Mouse (Mus musculus) heart, adult 8-10 months (tissue): Measurements from ENCODE around the gene Gm45837. TPM values are rescaled to one million over a fixed set of nuclear protein-coding genes. Genes with fewer than 3 reads are reported as not detected.
A peak's percentile ranks its signal among the peaks of the same experiment; 100 is the strongest.

Experiments used
- DNase-seq: peaks from one replicate; pipeline ENCODE4 v3.0.0; 2022; ENCODE audit warnings: low spot score
- total RNA-seq, 4 experiments: library from RNA; stranded (reverse); gene quantifications; 2 replicates each; pipeline ENCODE4 v1.2.4; 2022

Gm45837 gene
- total RNA-seq, 4 experiments from 2014 or later = 3.7 to 4.3 TPM; not detected in 2

GRCm38 (mm10) chr7:101391909-101392479 lies 18.7 kb upstream of the Gm45837 start:
- no peak for DNase-seq

GRCm38 (mm10) chr7:101393015-101393414 lies 17.7 kb upstream of the Gm45837 start:
- no peak for DNase-seq

GRCm38 (mm10) chr7:101393694-101394504 lies 16.8 kb upstream of the Gm45837 start:
- DNase-seq = peak; percentile 82

- no peak for DNase-seq
Measured at GRCm38 (mm10) chr7:101394569-101394968, 16.1 kb upstream of the Gm45837 start.

GRCm38 (mm10) chr7:101395471-101395870 lies 15.2 kb upstream of the Gm45837 start:
- no peak for DNase-seq

- DNase-seq = no peak
Measured at GRCm38 (mm10) chr7:101397175-101397574, 13.5 kb upstream of the Gm45837 start.

GRCm38 (mm10) chr7:101401510-101401909 lies 9.2 kb upstream of the Gm45837 start:
- no peak for DNase-seq

GRCm38 (mm10) chr7:101403831-101404230 lies 6.9 kb upstream of the Gm45837 start:
- no peak for DNase-seq

- peak; percentile 84 for DNase-seq
Measured at GRCm38 (mm10) chr7:101412796-101413195, 2.1 kb downstream of the Gm45837 start.

GRCm38 (mm10) chr7:101414209-101414608 lies 3.5 kb downstream of the Gm45837 start:
- DNase-seq = no peak

- no peak for DNase-seq
Measured at GRCm38 (mm10) chr7:101414661-101415511, 4.2 kb downstream of the Gm45837 start.

- DNase-seq = no peak
Measured at GRCm38 (mm10) chr7:101415512-101416100, 4.9 kb downstream of the Gm45837 start.

GRCm38 (mm10) chr7:101416391-101416790 lies 5.7 kb downstream of the Gm45837 start:
- no peak for DNase-seq

- no peak for DNase-seq
Measured at GRCm38 (mm10) chr7:101419013-101419770, 8.5 kb downstream of the Gm45837 start.

GRCm38 (mm10) chr7:101421529-101421928 lies 10.8 kb downstream of the Gm45837 start, which contains the start of gene Pde2a:
Pde2a (plus strand) TSS chr7:101421691.
- no peak for DNase-seq

GRCm38 (mm10) chr7:101422069-101422468 lies 11.4 kb downstream of the Gm45837 start:
- DNase-seq = no peak

- no peak for DNase-seq
Measured at GRCm38 (mm10) chr7:101422646-101423045, 12.0 kb downstream of the Gm45837 start.

GRCm38 (mm10) chr7:101423970-101424369 lies 13.3 kb downstream of the Gm45837 start:
- DNase-seq = no peak

GRCm38 (mm10) chr7:101426692-101427091 lies 16.0 kb downstream of the Gm45837 start:
- DNase-seq = no peak

- no peak for DNase-seq
Measured at GRCm38 (mm10) chr7:101427736-101428135, 17.1 kb downstream of the Gm45837 start.

GRCm38 (mm10) chr7:101435038-101435437 lies 24.4 kb downstream of the Gm45837 start:
- DNase-seq = no peak
